Mouse (Mus musculus) C2C12 (cell line): ENCODE data around the gene 1810062G17Rik.
A peak's percentile ranks its signal among the peaks of the same experiment; 100 is the strongest.

Experiments used
- CEBPB ChIP-seq: IDR thresholded peaks from one replicate; pipeline ENCODE4 v1.6.1; 2011; ENCODE audit warnings: low read depth, mild to moderate bottlenecking, control low read depth, moderate library complexity
- CTCF ChIP-seq: IDR thresholded peaks from one replicate; pipeline ENCODE4 v1.5.1; 2011; ENCODE audit not compliant: control insufficient read depth, insufficient read depth, insufficient read length
- FOSL1 ChIP-seq: IDR thresholded peaks from one replicate; pipeline ENCODE4 v1.8.0; 2011; ENCODE audit warnings: mild to moderate bottlenecking, low read length; ENCODE audit not compliant: poor library complexity, insufficient read depth, severe bottlenecking
- MAX ChIP-seq: IDR thresholded peaks from one replicate; pipeline ENCODE4 v1.6.1; 2011; ENCODE audit warnings: mild to moderate bottlenecking, control low read depth
- MYOG ChIP-seq: IDR thresholded peaks from one replicate; pipeline ENCODE4 v1.6.1; 2011; ENCODE audit not compliant: control insufficient read depth, insufficient read length; ENCODE audit errors: extremely low read depth
- USF1 ChIP-seq: IDR thresholded peaks from one replicate; pipeline ENCODE4 v1.6.1; 2011; ENCODE audit warnings: low read depth, mild to moderate bottlenecking, control low read depth, moderate library complexity

DNA sequence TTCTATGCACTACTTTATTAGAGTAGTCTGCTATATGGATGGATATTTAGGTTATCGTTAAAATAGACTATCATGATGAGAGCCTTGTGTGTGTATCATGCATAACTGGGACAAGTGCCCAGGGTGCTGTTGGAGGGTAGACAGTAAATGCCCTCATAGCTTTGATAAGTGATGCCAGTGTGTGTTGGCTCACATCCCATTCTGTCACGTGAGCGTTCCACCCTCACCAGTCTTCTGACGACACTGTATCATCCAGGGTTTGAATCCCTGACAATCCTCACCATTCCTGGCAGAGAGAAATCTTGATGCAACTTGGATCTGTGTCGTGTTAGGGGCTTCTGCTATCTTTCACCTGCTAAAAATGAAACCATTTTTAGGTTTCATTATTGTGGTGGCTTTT lies 29.2 kb upstream of the 1810062G17Rik start:
- TF ChIP-seq CTCF (no peak), MYOG (no peak), MAX (no peak), CEBPB (no peak), USF1 (peak; percentile 58), FOSL1 (no peak)
